Mouse (Mus musculus) C2C12 (cell line): ENCODE measurements around the gene Ankrd39. TPM values are rescaled to one million over a fixed set of nuclear protein-coding genes. Genes with fewer than 3 reads are reported as not detected.

ENCODE experiments used
- H3K27me3 ChIP-seq: one replicate; pipeline ENCODE4 v1.6.1; 2011; ENCODE audit not compliant: control insufficient read depth, insufficient read depth, insufficient read length
- H3K36me3 ChIP-seq: one replicate; pipeline ENCODE4 v1.6.1; 2011; ENCODE audit not compliant: control insufficient read depth, insufficient read depth
- H3K4me3 ChIP-seq: one replicate; pipeline ENCODE4 v1.5.1; 2011; ENCODE audit warnings: mild to moderate bottlenecking, control low read depth; ENCODE audit not compliant: poor library complexity, insufficient read depth, severe bottlenecking
- H3K79me2 ChIP-seq: one replicate; pipeline ENCODE4 v1.6.1; 2011; ENCODE audit not compliant: control insufficient read depth, insufficient read depth
- H3K79me3 ChIP-seq: one replicate; pipeline ENCODE4 v1.6.1; 2011; ENCODE audit warnings: low read depth, control low read depth
- H3ac ChIP-seq: one replicate; pipeline ENCODE3; 2011; ENCODE audit warnings: low read depth; ENCODE audit not compliant: control insufficient read depth, insufficient read length
- CEBPB ChIP-seq: IDR thresholded peaks from one replicate; pipeline ENCODE4 v1.6.1; 2011; ENCODE audit warnings: low read depth, mild to moderate bottlenecking, control low read depth, moderate library complexity
- CTCF ChIP-seq: IDR thresholded peaks from one replicate; pipeline ENCODE4 v1.5.1; 2011; ENCODE audit not compliant: control insufficient read depth, insufficient read depth, insufficient read length
- FOSL1 ChIP-seq: IDR thresholded peaks from one replicate; pipeline ENCODE4 v1.8.0; 2011; ENCODE audit warnings: mild to moderate bottlenecking, low read length; ENCODE audit not compliant: poor library complexity, insufficient read depth, severe bottlenecking
- MAX ChIP-seq: IDR thresholded peaks from one replicate; pipeline ENCODE4 v1.6.1; 2011; ENCODE audit warnings: mild to moderate bottlenecking, control low read depth
- MYOD1 ChIP-seq: IDR thresholded peaks from one replicate; pipeline ENCODE4 v1.6.1; 2011; ENCODE audit warnings: low read depth; ENCODE audit not compliant: control insufficient read depth, insufficient read length
- MYOG ChIP-seq: IDR thresholded peaks from one replicate; pipeline ENCODE4 v1.6.1; 2011; ENCODE audit not compliant: control insufficient read depth, insufficient read length; ENCODE audit errors: extremely low read depth
- USF1 ChIP-seq: IDR thresholded peaks from one replicate; pipeline ENCODE4 v1.6.1; 2011; ENCODE audit warnings: low read depth, mild to moderate bottlenecking, control low read depth, moderate library complexity
- polyA plus RNA-seq: library from polyadenylated mRNA; unstranded; fragments of >200 nt; fragmentation: generic; extraction: Trizol; gene quantifications from one replicate; pipeline ENCODE4 v1.2.1, GENCODE M21; 2012; ENCODE audit warnings: missing spikeins

Ankrd39 gene
- polyA plus RNA-seq, 1 experiment = 7.8 TPM

GRCm38 (mm10) chr1:36512966-36513280, 34.3 kb downstream of the Ankrd39 start:
- Histone ChIP-seq H3ac (peak overlapping the region; percentile 81), H3K79me3 (peaks cover 6% of the 10 kb centered on the region), H3K79me2 (peaks cover 31% of the 10 kb centered on the region), H3K27me3 (no peaks in the 10 kb centered on the region), H3K4me3 (peak overlapping the region; percentile 75), H3K36me3 (peaks cover 4% of the 10 kb centered on the region)
- no peak for TF ChIP-seq MYOD1
- no peak for TF ChIP-seq FOSL1
- no peak for TF ChIP-seq CTCF
- no peak for TF ChIP-seq USF1
- no peak for TF ChIP-seq CEBPB
- no peak for TF ChIP-seq MAX
- no peak for TF ChIP-seq MYOG

- peak overlapping the region; percentile 81 for H3ac ChIP-seq
- H3K36me3 ChIP-seq = peaks cover 4% of the 10 kb centered on the region
- peaks cover 6% of the 10 kb centered on the region for H3K79me3 ChIP-seq
- H3K4me3 ChIP-seq = peak overlapping the region; percentile 75
- peaks cover 31% of the 10 kb centered on the region for H3K79me2 ChIP-seq
- TF ChIP-seq CTCF = peak; percentile 61
- TF ChIP-seq CEBPB = no peak
- H3K27me3 ChIP-seq = no peaks in the 10 kb centered on the region
Observed at GRCm38 (mm10) chr1:36512089-36512965, 34.9 kb downstream of the Ankrd39 start.

- H3ac ChIP-seq = peak within 1 kb of the TSS; percentile 81
- H3K79me2 ChIP-seq = peaks cover 31% of the 10 kb centered on the region
- H3K79me3 ChIP-seq = peaks cover 3% of the 10 kb centered on the region
- H3K36me3 ChIP-seq = peaks cover 4% of the 10 kb centered on the region
- H3K4me3 ChIP-seq = peak within 1 kb of the TSS; percentile 75
- TF ChIP-seq CTCF = no peak
- no peak for TF ChIP-seq MYOG
- TF ChIP-seq USF1 = no peak
- no peak for TF ChIP-seq FOSL1
- no peak for TF ChIP-seq CEBPB
- no peak for TF ChIP-seq MAX
- no peak for TF ChIP-seq MYOD1
- no peaks in the 10 kb centered on the region for H3K27me3 ChIP-seq
Observed at GRCm38 (mm10) chr1:36511289-36512021, 35.8 kb downstream of the Ankrd39 start, which contains the start of gene Cnnm3. Gene Cnnm3 (plus strand): TSS chr1:36511867.

GRCm38 (mm10) chr1:36508238-36508637, 39.0 kb downstream of the Ankrd39 start:
- Histone ChIP-seq H3ac (no peak overlapping the region), H3K27me3 (no peaks in the 10 kb centered on the region), H3K36me3 (peaks cover 4% of the 10 kb centered on the region), H3K79me3 (peaks cover 3% of the 10 kb centered on the region), H3K4me3 (no peak overlapping the region), H3K79me2 (peaks cover 7% of the 10 kb centered on the region)
- TF ChIP-seq USF1 (no peak), MYOG (no peak), FOSL1 (no peak), CTCF (no peak), MAX (no peak), MYOD1 (no peak), CEBPB (no peak)

GRCm38 (mm10) chr1:36501261-36501660, 46.0 kb downstream of the Ankrd39 start:
- Histone ChIP-seq H3ac (no peak overlapping the region), H3K27me3 (no peaks in the 10 kb centered on the region), H3K36me3 (peaks cover 10% of the 10 kb centered on the region), H3K4me3 (no peak overlapping the region), H3K79me3 (no peaks in the 10 kb centered on the region), H3K79me2 (no peaks in the 10 kb centered on the region)
- TF ChIP-seq CTCF = peak; percentile 80
- no peak for TF ChIP-seq MYOG

GRCm38 (mm10) chr1:36497312-36497711, 49.9 kb downstream of the Ankrd39 start:
- Histone ChIP-seq H3K4me3 (no peak overlapping the region), H3K27me3 (no peaks in the 10 kb centered on the region), H3ac (no peak overlapping the region), H3K36me3 (peaks cover 4% of the 10 kb centered on the region), H3K79me3 (no peaks in the 10 kb centered on the region), H3K79me2 (peaks cover 22% of the 10 kb centered on the region)
- no peak for TF ChIP-seq FOSL1
- no peak for TF ChIP-seq USF1
- TF ChIP-seq MYOD1 = no peak
- no peak for TF ChIP-seq CEBPB
- TF ChIP-seq CTCF = no peak
- TF ChIP-seq MAX = no peak
- TF ChIP-seq MYOG = no peak
